Mouse (Mus musculus) midbrain, postnatal 0 days (tissue): ENCODE data around the gene Cacng8. TPM values are rescaled to one million over a fixed set of nuclear protein-coding genes. Genes with fewer than 3 reads are reported as not detected.

ENCODE experiments used
- ATAC-seq: fragments of 200-750 bp; cut with Nextera tagmentation; 2 replicates; pipeline ENCODE4 v1.8.0; 2017; ENCODE audit warnings: moderate number of reproducible peaks, mild to moderate bottlenecking, moderate TSS enrichment, moderate library complexity; ENCODE audit not compliant: low FRiP score
- DNase-seq: peaks from one replicate; pipeline ENCODE4 v3.0.0-alpha.2; 2015; ENCODE audit warnings: low spot score
- H3K27ac ChIP-seq: fragments of 300-500 bp; sonication (generic); 2 replicates; pipeline ENCODE4 v1.5.1; 2014; ENCODE audit warnings: low read depth, mild to moderate bottlenecking, low read length, mixed read lengths
- H3K27me3 ChIP-seq: fragments of 300-500 bp; sonication (generic); 2 replicates; pipeline ENCODE4 v1.6.1; 2014; ENCODE audit warnings: low read length, control low read depth, mixed read lengths; ENCODE audit not compliant: insufficient read depth
- H3K36me3 ChIP-seq: fragments of 300-500 bp; sonication (generic); 2 replicates; pipeline ENCODE4 v1.6.1; 2014; ENCODE audit warnings: low read length, control low read depth, mixed read lengths; ENCODE audit not compliant: insufficient read depth
- H3K4me1 ChIP-seq: fragments of 300-500 bp; sonication (generic); 2 replicates; pipeline ENCODE4 v1.6.1; 2014; ENCODE audit warnings: mild to moderate bottlenecking, control low read depth, antibody characterized with exemption, low read length, mixed read lengths; ENCODE audit not compliant: insufficient read depth
- H3K4me2 ChIP-seq: fragments of 300-500 bp; sonication (generic); 2 replicates; pipeline ENCODE4 v1.6.1; 2014; ENCODE audit warnings: low read depth, mild to moderate bottlenecking, low read length, mixed read lengths; ENCODE audit not compliant: poor library complexity, severe bottlenecking
- H3K4me3 ChIP-seq: fragments of 300-500 bp; sonication (generic); 2 replicates; pipeline ENCODE4 v1.5.1; 2014; ENCODE audit warnings: low read depth, mild to moderate bottlenecking, low read length, moderate library complexity
- H3K9ac ChIP-seq: fragments of 300-500 bp; sonication (generic); replicated peaks from 2 replicates; pipeline ENCODE4 v1.6.1; 2014; ENCODE audit warnings: mild to moderate bottlenecking, low read length, moderate library complexity, mixed read lengths; ENCODE audit not compliant: poor library complexity, severe bottlenecking
- H3K9me3 ChIP-seq: fragments of 300-500 bp; sonication (generic); 2 replicates; pipeline ENCODE4 v1.6.1; 2016; ENCODE audit warnings: low read length, control low read depth
- CTCF ChIP-seq: IDR thresholded peaks from 2 replicates; pipeline ENCODE4 v1.5.1; 2016; ENCODE audit warnings: antibody characterized with exemption, mild to moderate bottlenecking
- WGBS: fragments of 180-500 bp; shearing (Covaris S2); extraction: QIAGEN DNeasy Blood & Tissue Kit; methylation state at CpG from one replicate; pipeline ENCODE4 v1.1.7; 2014; 5-methylcytosine and 5-hydroxymethylcytosine counted together
- microRNA-seq: library from miRNA; unstranded; fragments of <30 nt; microRNA quantifications from one replicate; pipeline ENCODE4, GENCODE M21; 2016; ENCODE audit warnings: borderline number of aligned reads
- polyA plus RNA-seq: library from polyadenylated mRNA; unstranded; fragments of >200 nt; fragmentation: Nextera tagmentation; extraction: Ambion mirVana; gene quantifications from 2 replicates; pipeline ENCODE4 v1.2.1, GENCODE M21; 2015
- total RNA-seq: library from RNA; depleted of rRNA; stranded (reverse); fragments of >200 nt; gene quantifications from 2 replicates; pipeline ENCODE4 v1.2.3, GENCODE M21; 2014; rRNA removed

The Cacng8 gene
- total and polyA plus RNA-seq, 2 experiments from 2014 or later: 21.4 to 59.0 TPM

- DNase-seq: no peak
- Histone ChIP-seq H3K36me3 (no peaks in the 10 kb centered on the region), H3K4me2 (no peak overlapping the region), H3K9me3 (no peaks in the 10 kb centered on the region), H3K27me3 (no peaks in the 10 kb centered on the region), H3K9ac (no peak overlapping the region), H3K4me3 (no peak overlapping the region), H3K4me1 (no peaks in the 10 kb centered on the region), H3K27ac (no peak overlapping the region)
- WGBS: 85% methylated on average over 8 of the region's 8 CpGs
- ATAC-seq: no peak
- no peak for TF ChIP-seq CTCF
These were observed 69.8 kb downstream of the Cacng8 start for GRCm38 (mm10) chr7:3460261-3460660.

- 83% methylated on average over 4 of the region's 4 CpGs for WGBS
- no peaks in the 10 kb centered on the region for H3K9me3 ChIP-seq
- no peak for DNase-seq
- H3K27me3 ChIP-seq: no peaks in the 10 kb centered on the region
- H3K27ac ChIP-seq: no peak overlapping the region
- no peak for TF ChIP-seq CTCF
- no peak overlapping the region for H3K9ac ChIP-seq
- H3K36me3 ChIP-seq: no peaks in the 10 kb centered on the region
- H3K4me1 ChIP-seq: no peaks in the 10 kb centered on the region
- H3K4me3 ChIP-seq: no peak overlapping the region
- no peak overlapping the region for H3K4me2 ChIP-seq
- ATAC-seq: no peak
These were observed 72.8 kb downstream of the Cacng8 start for GRCm38 (mm10) chr7:3463306-3463705.

Small RNA genes lying within 50 kb of the gene (microRNA-seq; reads per million reads assigned to microRNA genes)
- 60.6 reads per million, percentile 39 among the genes with 10 or more reads in this experiment for gene Gm23450

Other genes with a start within 250 kb of the Cacng8 start
- not detected in 2 replicates for gene AU018091, start 221.5 kb upstream of the Cacng8 start, total RNA-seq
- not detected in 2 replicates for gene AU018091, start 221.5 kb upstream of the Cacng8 start, polyA plus RNA-seq
- 0.05 and 0.16 TPM in 2 replicates for gene Nlrp12, start 140.9 kb upstream of the Cacng8 start, total RNA-seq
- 0.09 TPM in 1 of 2 replicates, not detected in the other for gene Nlrp12, start 140.9 kb upstream of the Cacng8 start, polyA plus RNA-seq
- gene Myadm, start 101.6 kb upstream of the Cacng8 start, total RNA-seq: 27.4 and 39.4 TPM in 2 replicates
- gene Myadm, start 101.6 kb upstream of the Cacng8 start, polyA plus RNA-seq: 24.2 and 27.2 TPM in 2 replicates
- 11.5 and 12.5 TPM in 2 replicates for gene Prkcg, start 101.5 kb upstream of the Cacng8 start, total RNA-seq
- gene Prkcg, start 101.5 kb upstream of the Cacng8 start, polyA plus RNA-seq: 6.0 and 7.4 TPM in 2 replicates
- gene Cacng7, start 57.7 kb upstream of the Cacng8 start, total RNA-seq: 78.5 and 115 TPM in 2 replicates
- gene Cacng7, start 57.7 kb upstream of the Cacng8 start, polyA plus RNA-seq: 2.9 and 3.7 TPM in 2 replicates
- not detected in 2 replicates for gene Cacng6, start 33.5 kb downstream of the Cacng8 start, total RNA-seq
- 0.20 TPM in 1 of 2 replicates, not detected in the other for gene Cacng6, start 33.5 kb downstream of the Cacng8 start, polyA plus RNA-seq
- not detected in 2 replicates for gene Tarm1, start 111.9 kb downstream of the Cacng8 start, total RNA-seq
- gene Tarm1, start 111.9 kb downstream of the Cacng8 start, polyA plus RNA-seq: not detected in 2 replicates
- 0.55 and 1.3 TPM in 2 replicates for gene Oscar, start 225.5 kb downstream of the Cacng8 start, total RNA-seq
- 0.63 and 0.77 TPM in 2 replicates for gene Oscar, start 225.5 kb downstream of the Cacng8 start, polyA plus RNA-seq
- 340 and 373 TPM in 2 replicates for gene Ndufa3, start 226.7 kb downstream of the Cacng8 start, total RNA-seq
- 556 and 624 TPM in 2 replicates for gene Ndufa3, start 226.7 kb downstream of the Cacng8 start, polyA plus RNA-seq
- gene Tfpt, start 239.2 kb downstream of the Cacng8 start, total RNA-seq: 19.7 and 30.7 TPM in 2 replicates
- 33.5 and 35.6 TPM in 2 replicates for gene Tfpt, start 239.2 kb downstream of the Cacng8 start, polyA plus RNA-seq
- 58.6 and 58.9 TPM in 2 replicates for gene Prpf31, start 239.3 kb downstream of the Cacng8 start, total RNA-seq
- 66.0 and 73.8 TPM in 2 replicates for gene Prpf31, start 239.3 kb downstream of the Cacng8 start, polyA plus RNA-seq